Mouse (Mus musculus): ENCODE results near the gene Cyp17a1.

The Cyp17a1 gene

GRCm38 (mm10) chr19:46672766-46673418 is at the start of gene Cyp17a1:
Cyp17a1 (minus strand) TSS chr19:46673172.
- no peak for DNase-seq (ENCODE audit: low spot score)

GRCm38 (mm10) chr19:46718150-46718549 is 45.2 kb upstream of the Cyp17a1 start:
- no peak for DNase-seq (ENCODE audit: low spot score)

GRCm38 (mm10) chr19:46715016-46715415 is 42.0 kb upstream of the Cyp17a1 start:
- DNase-seq (ENCODE audit: low spot score), result no peak

DNA sequence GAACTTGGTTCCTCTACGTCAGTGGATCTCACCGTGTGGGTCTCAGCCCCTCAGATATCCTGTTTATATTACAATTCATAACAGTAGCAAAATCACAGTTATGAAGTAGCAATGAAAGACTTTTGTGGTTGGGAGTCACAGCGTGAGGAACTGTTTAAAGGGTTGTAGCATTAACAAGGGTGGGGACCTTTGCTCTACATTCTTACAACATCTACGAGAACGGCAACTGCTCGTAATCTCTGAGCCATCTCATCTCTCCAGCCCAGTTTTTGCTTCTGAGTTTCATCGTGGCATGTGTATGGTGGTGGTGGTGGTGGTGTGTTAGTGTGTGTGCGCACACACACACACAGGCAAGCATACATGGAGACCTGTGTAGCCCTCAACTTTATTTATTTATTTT is 41.3 kb upstream of the Cyp17a1 start:
- DNase-seq (ENCODE audit: low spot score), result no peak

DNA sequence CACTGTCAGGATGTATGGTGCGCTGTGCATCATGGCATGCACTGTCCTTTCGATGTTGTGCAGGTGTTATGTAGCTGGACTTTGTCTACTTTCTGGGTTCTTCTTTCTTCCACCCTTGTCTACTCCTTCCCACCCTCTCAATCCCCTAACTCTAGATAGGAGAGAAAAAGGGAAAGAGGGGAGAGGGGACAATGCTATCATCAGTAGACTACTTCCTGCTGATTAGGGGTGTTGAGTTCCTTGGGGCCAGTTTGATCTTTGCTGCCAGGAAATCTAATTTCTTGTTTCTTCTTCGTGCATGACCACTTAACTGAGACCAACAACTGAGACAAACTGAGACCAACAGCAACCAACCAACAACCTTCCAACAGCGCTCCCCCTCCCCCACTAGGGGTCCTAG is 37.6 kb upstream of the Cyp17a1 start:
- DNase-seq (ENCODE audit: low spot score), result no peak

DNA sequence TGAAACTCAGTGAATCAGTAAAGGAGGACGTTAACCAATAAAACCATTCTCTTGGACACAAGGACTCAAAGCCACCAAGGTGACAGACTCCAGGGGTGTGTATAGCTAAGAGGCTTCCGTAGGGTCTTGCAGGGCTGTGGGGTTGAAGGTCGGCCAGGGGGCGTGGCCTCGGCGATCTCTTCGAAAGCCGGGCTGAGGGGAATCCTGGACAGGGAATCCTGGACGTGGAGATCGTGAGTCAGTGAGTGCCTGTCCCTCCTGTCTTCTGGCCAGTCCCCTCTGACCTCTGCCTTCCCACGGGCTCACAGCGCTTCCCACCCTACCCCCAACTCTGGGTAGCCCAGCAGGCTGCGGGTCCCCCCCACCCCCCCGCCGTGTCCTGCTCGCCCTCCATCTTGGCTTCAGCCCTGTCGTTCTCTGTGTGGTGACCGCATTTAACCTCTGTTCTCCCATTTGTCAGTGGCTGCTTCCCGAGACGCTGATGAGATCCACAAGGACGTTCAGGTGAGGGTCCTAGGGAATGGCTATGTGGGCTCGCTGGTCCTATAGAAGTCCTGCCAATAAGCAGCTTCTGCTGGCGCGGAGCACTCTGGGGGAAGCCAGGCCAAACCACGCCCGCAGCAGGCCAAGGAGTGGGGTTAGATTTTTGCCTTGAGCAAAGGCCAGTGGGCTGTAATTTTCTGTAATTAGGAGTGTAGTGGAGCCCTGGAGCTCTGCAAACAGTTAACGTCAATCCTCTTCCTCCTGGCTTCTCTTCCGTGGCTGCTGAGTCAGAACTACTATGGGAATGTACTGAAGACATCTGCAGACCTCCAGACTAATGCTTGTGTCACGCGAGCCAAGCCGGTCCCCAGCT is 34.6 kb upstream of the Cyp17a1 start, which contains the start of gene As3mt:
TSS of gene As3mt (plus strand) at position 163 of the 856 bp plus-strand sequence.
- DNase-seq (ENCODE audit: low spot score), result peak; percentile 81

- DNase-seq (ENCODE audit: low spot score), result no peak
Observed at GRCm38 (mm10) chr19:46706540-46707295, 33.7 kb upstream of the Cyp17a1 start.

DNA sequence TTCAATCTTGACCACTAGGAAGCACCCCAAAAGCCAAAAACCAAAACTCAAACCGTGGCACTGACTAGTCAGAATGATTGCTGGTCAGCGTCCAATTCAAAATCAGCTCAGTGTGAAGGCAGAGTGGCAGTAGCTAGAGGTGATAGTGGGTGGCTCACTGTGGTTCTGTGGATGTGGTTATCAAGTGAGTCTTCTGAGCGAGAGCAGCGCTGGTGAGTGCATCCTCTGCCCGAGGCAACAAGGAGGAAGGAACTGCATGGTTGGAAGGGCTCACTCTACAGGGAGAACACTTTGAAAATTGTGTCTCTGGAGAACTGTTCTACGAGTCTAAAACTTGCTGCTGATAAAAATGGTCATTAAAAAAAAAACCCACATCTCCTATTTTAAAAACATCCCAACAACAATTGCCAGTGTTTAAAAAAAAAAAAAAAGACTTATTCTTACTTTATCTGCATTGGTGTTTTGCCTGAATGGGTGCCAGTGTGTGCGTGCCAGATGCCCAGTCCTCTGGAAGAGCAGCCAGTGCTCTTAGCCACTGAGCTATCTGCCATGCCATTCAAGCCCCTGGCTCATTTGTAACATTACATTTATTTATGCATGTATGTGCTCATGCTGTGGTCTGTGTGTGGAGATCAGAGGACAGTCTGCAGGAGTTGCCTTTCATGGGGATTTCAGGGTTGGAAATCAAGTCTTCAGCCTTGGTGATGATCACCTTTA is 33.0 kb upstream of the Cyp17a1 start:
- no peak for DNase-seq (ENCODE audit: low spot score)

DNA sequence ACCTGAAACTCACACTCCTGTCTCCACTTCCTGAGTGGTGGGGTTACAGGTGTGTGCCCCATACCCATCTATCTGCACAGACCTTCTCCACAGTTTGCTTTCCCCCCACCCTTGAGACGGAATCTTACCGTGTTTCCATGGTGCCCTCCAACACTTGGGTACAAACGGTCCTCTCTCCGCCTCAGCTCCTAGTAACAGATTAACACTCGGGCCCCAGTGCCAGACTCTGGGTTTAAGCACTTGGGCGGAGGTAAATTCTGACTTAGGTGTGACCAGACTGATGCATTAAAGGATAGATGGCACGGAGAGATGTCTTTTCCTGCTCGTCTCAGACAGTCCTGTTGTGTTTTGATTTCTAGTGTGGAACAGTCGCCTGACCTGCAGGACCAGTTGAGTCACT is 28.2 kb upstream of the Cyp17a1 start:
- DNase-seq (ENCODE audit: low spot score), result no peak

DNA sequence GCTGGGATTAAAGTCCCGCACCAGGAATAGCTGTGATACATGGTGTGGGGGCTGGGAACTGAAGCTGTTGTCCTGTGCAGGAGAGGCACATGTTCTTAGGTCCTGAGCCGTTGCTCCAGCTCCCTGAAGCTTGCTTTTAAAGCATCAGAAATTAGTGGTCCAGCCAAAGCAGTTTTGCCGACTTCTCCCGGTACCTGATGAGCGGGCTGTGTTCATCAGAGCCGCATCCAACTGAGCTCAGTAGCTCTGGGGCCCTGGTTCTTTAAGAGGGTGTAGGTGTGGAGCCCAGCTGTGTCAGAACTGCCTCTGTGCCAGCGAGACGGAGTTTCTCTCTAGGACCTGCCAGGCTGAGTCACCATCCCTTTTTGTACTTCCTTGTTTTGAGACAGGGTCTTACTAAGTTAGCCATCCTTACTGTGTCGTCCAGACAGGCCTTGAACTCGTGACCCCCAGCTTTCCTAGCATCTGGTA is 26.1 kb upstream of the Cyp17a1 start:
- DNase-seq (ENCODE audit: low spot score), result no peak

DNA sequence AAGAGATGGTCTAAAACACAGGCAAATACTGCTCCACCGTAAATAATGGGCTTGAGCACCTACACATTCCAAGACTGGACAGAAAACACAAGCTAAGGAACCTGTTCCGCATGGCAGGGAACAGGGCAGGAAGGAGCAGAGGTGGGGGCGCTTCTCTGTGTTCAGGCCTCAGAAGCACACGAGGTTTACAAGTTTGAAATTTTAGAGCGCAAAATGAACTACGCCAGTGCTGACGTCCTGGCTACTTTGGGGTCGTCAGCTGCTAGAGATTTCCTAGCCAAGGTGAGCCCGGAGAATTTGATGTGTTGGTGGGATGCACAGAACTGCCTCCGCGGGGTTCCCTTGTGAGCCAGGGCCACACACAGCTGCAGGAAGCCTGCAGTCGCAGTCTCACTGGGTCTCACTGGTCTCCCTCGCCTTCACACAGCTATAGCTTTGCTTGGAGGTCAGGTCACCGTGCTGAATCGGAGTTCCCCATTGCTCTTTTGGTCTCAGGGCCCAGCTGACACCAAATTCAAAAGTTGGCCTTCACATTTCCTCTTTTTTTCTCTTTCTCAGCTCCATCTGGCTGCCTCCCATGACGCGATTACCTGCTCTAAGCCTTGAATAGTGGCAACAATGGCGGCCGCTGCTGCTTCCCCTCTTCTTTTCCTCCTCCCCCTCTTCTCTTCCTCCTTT is 25.0 kb upstream of the Cyp17a1 start:
- no peak for DNase-seq (ENCODE audit: low spot score)

DNA sequence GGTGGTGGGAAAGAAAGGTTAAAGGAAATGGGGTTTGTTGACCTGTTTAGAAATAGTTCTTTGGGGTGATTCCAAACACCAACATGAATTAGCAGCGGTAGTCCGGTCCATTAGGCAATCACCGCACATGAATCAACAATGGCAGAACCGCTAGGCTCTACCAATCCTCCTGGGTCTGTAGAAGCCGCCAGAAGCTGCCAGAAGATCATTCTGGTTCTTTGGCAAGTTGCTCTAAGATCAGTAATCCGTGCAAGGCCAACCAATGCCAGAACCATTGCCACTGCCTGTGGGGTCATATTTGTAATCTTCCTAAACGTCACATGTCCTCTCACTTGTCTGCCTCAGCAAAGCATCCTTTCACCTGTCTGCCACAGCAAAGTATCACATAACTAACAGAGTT is 24.0 kb upstream of the Cyp17a1 start:
- no peak for DNase-seq (ENCODE audit: low spot score)

- no peak for DNase-seq (ENCODE audit: low spot score)
Observed at GRCm38 (mm10) chr19:46696482-46696881, 23.5 kb upstream of the Cyp17a1 start.

GRCm38 (mm10) chr19:46693146-46693545 is 20.2 kb upstream of the Cyp17a1 start:
- DNase-seq (ENCODE audit: low spot score), result no peak

GRCm38 (mm10) chr19:46691078-46691477 is 18.1 kb upstream of the Cyp17a1 start:
- DNase-seq (ENCODE audit: low spot score), result no peak

DNA sequence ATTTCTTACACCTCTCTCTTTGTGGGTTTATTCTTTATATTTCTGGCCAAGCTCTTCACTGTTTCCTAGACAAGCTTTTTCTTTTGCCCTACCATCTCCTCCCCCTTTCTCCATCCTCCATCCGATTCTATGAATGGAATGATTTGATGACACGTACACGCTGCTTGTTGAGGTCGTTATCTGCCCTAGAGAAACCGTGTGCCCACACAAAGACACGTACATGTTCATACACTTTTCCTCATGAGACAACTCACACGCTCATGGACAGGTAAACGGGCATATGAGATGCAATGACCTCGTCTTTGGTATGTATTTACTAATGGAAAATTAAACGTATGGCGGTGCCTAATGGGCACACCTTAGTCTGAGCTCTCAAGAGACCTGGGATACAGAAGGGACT is 17.4 kb upstream of the Cyp17a1 start:
- no peak for DNase-seq (ENCODE audit: low spot score)

DNA sequence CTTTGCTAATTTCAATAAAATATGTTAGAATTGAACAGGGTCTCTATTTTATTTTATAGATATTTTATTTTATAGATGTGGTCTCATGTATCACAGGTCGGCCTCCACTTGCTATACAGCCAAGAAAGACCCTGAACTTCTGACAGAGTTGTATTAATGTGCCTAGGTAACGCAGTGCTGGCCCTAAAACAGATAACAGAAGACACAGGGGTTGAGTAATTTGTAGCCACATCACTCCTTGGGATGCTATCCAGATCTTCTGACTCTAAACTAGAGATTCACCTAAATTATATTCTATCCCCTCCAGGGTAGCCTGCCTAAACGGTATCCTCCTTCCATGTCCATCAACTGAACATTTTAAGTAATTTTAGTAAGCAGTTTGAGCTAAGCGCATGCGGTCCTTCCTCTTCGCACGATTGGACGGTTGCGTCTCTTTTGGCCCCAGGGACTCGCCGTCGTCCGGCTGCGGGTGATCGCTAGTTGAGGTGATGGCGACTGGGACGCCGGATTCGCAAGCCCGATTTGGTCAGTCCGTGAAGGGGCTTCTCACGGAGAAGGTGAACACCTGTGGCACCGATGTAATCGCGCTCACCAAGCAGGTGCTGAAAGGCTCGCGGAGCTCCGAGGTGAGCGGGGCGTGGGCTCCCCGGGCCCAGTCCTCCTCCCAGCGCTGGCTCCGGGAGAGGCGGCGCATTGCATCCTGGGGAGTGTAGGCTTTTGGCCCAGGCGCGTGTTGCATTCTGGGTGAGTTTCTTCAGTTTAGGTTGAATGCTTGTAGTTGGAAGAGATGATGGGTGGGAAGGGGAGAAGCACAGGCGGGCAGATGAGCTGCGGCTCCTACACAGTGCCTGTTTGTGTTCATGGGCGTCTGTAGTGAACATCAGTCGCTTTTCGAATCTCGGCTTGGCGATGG is 16.7 kb upstream of the Cyp17a1 start, which contains the start of gene Borcs7:
TSS of gene Borcs7 (plus strand) at position 447 of the 913 bp plus-strand sequence.
- peak; percentile 88 for DNase-seq (ENCODE audit: low spot score)

DNA sequence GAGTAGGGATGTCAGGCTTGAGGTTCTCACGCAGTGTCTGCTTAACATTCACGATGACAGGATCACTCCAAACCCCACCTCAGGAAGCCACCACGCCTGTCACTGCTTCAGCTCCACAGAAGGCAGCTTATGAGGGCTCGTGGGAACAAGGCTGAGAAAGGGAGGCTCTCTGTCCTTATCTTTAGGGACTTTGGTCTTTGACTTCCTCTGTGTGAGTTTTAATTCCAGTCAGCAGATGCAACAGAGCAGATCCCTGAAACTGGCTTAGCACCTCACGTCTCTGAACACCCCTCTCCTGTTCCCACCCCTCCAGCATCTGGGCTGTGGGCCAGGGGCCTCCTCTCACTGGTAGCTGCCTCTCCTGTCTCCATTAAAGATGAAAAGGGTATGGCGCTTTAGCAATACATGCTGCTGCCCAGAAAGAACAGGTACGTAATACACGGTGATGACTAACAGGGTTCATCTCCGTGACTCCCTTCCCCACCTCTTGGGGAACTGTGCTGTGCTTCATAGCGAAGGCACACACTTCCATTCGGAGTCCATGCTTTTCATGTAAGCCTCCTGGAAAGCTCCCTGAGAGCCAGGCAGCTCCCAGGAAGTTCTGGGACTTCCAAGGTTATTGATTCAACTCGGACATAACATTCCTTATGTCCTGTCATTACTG is 6.9 kb upstream of the Cyp17a1 start:
- no peak for DNase-seq (ENCODE audit: low spot score)

- no peak for DNase-seq (ENCODE audit: low spot score)
Observed at GRCm38 (mm10) chr19:46675641-46676040, 2.7 kb upstream of the Cyp17a1 start.

- DNase-seq (ENCODE audit: low spot score), result peak; percentile 83
Observed at GRCm38 (mm10) chr19:46670691-46671090, 2.3 kb downstream of the Cyp17a1 start.
